Mouse (Mus musculus) MEL (cell line): ENCODE results near the gene Odf3. TPM values are rescaled to one million over a fixed set of nuclear protein-coding genes. Genes with fewer than 3 reads are reported as not detected.
A peak's percentile ranks its signal among the peaks of the same experiment; 100 is the strongest.

ENCODE experiments used
- DNase-seq: peaks from one replicate; pipeline ENCODE4 v3.0.0; 2011; ENCODE audit warnings: low read depth, low spot score
- H3K27ac ChIP-seq: 2 replicates; pipeline ENCODE4 v1.5.1; 2012; ENCODE audit warnings: low read depth, mild to moderate bottlenecking, control low read depth, low read length, moderate library complexity; ENCODE audit not compliant: control insufficient read depth
- H3K27me3 ChIP-seq, 2 experiments: fragments of 150-350 bp in 1 of 2; sonication (generic) in 1 of 2; 2 replicates each; pipeline ENCODE4 v1.6.1; 2012; ENCODE audit warnings: low read length in 2 of 2, mild to moderate bottlenecking in 2 of 2, improper control_type of control experiment in 1 of 2, moderate library complexity in 1 of 2; ENCODE audit not compliant: insufficient read depth in 2 of 2, control insufficient read depth in 1 of 2
- H3K36me3 ChIP-seq, 2 experiments: 2 replicates each; pipeline ENCODE4 v1.6.1; 2012 to 2014; ENCODE audit warnings: low read length in 2 of 2, improper control_type of control experiment in 1 of 2, inconsistent platforms in 1 of 2, mild to moderate bottlenecking in 1 of 2; ENCODE audit not compliant: insufficient read depth in 2 of 2, control insufficient read depth in 1 of 2
- H3K4me1 ChIP-seq, 2 experiments: fragments of 150-350 bp in 1 of 2; sonication (generic) in 1 of 2; 2 replicates each; pipeline ENCODE4 v1.6.1; 2012; ENCODE audit warnings: low read length in 2 of 2, improper control_type of control experiment in 1 of 2, mild to moderate bottlenecking in 1 of 2; ENCODE audit not compliant: insufficient read depth in 2 of 2, control insufficient read depth in 1 of 2
- H3K4me3 ChIP-seq, 2 experiments: fragments of 150-350 bp in 1 of 2; sonication (generic) in 1 of 2; 2 replicates each; pipeline ENCODE4 v1.5.1; 2012; ENCODE audit warnings: low read depth in 2 of 2, low read length in 2 of 2, mild to moderate bottlenecking in 2 of 2, moderate library complexity in 2 of 2, control low read depth in 1 of 2, improper control_type of control experiment in 1 of 2; ENCODE audit not compliant: control insufficient read depth in 1 of 2, insufficient read depth in 1 of 2
- H3K79me2 ChIP-seq: 2 replicates; pipeline ENCODE4 v1.6.1; 2012; ENCODE audit warnings: mild to moderate bottlenecking, low read length, moderate library complexity; ENCODE audit not compliant: control insufficient read depth, poor library complexity, insufficient read depth
- H3K9ac ChIP-seq: 2 replicates; pipeline ENCODE4 v1.6.1; 2012; ENCODE audit warnings: low read depth, mild to moderate bottlenecking, control low read depth, low read length, moderate library complexity; ENCODE audit not compliant: control insufficient read depth, poor library complexity, severe bottlenecking
- H3K9me3 ChIP-seq: fragments of 150-350 bp; sonication (generic); replicated peaks from 2 replicates; pipeline ENCODE4 v1.6.1; 2012; ENCODE audit warnings: mild to moderate bottlenecking, low read length, improper control_type of control experiment, moderate library complexity; ENCODE audit not compliant: insufficient read depth
- BHLHE40 ChIP-seq: IDR thresholded peaks from 2 replicates; pipeline ENCODE4 v1.6.1; 2012; ENCODE audit warnings: low read depth, mild to moderate bottlenecking, inconsistent platforms, low read length, improper control_type of control experiment, borderline replicate concordance
- CHD2 ChIP-seq: IDR thresholded peaks from 2 replicates; pipeline ENCODE4 v1.6.1; 2011; ENCODE audit warnings: low read length, improper control_type of control experiment
- CTCF ChIP-seq, 3 experiments: IDR thresholded peaks in 2 of 3; conservative IDR thresholded peaks in 1 of 3; 2 replicates each; pipeline ENCODE4 v1.5.1; 2011 to 2012; ENCODE audit warnings: low read length in 3 of 3, low read depth in 2 of 3, mild to moderate bottlenecking in 2 of 3, improper control_type of control experiment in 1 of 3, inconsistent platforms in 1 of 3, mixed read lengths in 1 of 3, moderate library complexity in 1 of 3; ENCODE audit not compliant: control insufficient read depth in 1 of 3, insufficient read depth in 1 of 3, poor library complexity in 1 of 3, severe bottlenecking in 1 of 3
- ELF1 ChIP-seq: IDR thresholded peaks from 2 replicates; pipeline ENCODE4 v1.6.1; 2014; ENCODE audit warnings: low read depth, mild to moderate bottlenecking, inconsistent platforms, low read length, improper control_type of control experiment, moderate library complexity
- EP300 ChIP-seq, 2 experiments: IDR thresholded peaks; 2 replicates each; pipeline ENCODE4 v1.6.1; 2011; ENCODE audit warnings: improper control_type of control experiment in 2 of 2, low read length in 2 of 2, low read depth in 1 of 2, mild to moderate bottlenecking in 1 of 2
- ETS1 ChIP-seq: IDR thresholded peaks from 2 replicates; pipeline ENCODE4 v1.6.1; 2012; ENCODE audit warnings: low read depth, mild to moderate bottlenecking, inconsistent platforms, low read length, improper control_type of control experiment, moderate library complexity
- GABPA ChIP-seq: IDR thresholded peaks from 2 replicates; pipeline ENCODE4 v1.6.1; 2012; ENCODE audit warnings: low read depth, mild to moderate bottlenecking, inconsistent platforms, low read length, improper control_type of control experiment, moderate library complexity
- GATA1 ChIP-seq: IDR thresholded peaks from 2 replicates; pipeline ENCODE4 v1.6.1; 2011; ENCODE audit warnings: low read depth, low read length, improper control_type of control experiment
- JUND ChIP-seq: IDR thresholded peaks from 2 replicates; pipeline ENCODE4 v1.6.1; 2011; ENCODE audit warnings: low read depth, mild to moderate bottlenecking, improper control_type of control experiment, low read length
- MAX ChIP-seq: IDR thresholded peaks from 2 replicates; pipeline ENCODE4 v1.6.1; 2011; ENCODE audit warnings: low read length, improper control_type of control experiment
- MYC ChIP-seq: IDR thresholded peaks from 2 replicates; pipeline ENCODE4 v1.6.1; 2011; ENCODE audit warnings: low read depth, mild to moderate bottlenecking, low read length, improper control_type of control experiment, moderate library complexity
- NRF1 ChIP-seq: IDR thresholded peaks from 2 replicates; pipeline ENCODE4 v1.6.1; 2014; ENCODE audit warnings: low read depth, mild to moderate bottlenecking, inconsistent platforms, low read length, improper control_type of control experiment, moderate library complexity; ENCODE audit not compliant: poor library complexity, insufficient read depth, severe bottlenecking
- POLR2AphosphoS2 ChIP-seq: IDR thresholded peaks from 2 replicates; pipeline ENCODE4 v1.6.1; 2011; ENCODE audit warnings: low read length, improper control_type of control experiment
- RAD21 ChIP-seq: IDR thresholded peaks from 2 replicates; pipeline ENCODE4 v1.6.1; 2011; ENCODE audit warnings: mild to moderate bottlenecking, low read depth, low read length, improper control_type of control experiment
- RCOR1 ChIP-seq: IDR thresholded peaks from 2 replicates; pipeline ENCODE4 v1.6.1; 2012; ENCODE audit warnings: low read depth, mild to moderate bottlenecking, inconsistent platforms, low read length, improper control_type of control experiment
- SIN3A ChIP-seq: IDR thresholded peaks from 2 replicates; pipeline ENCODE4 v1.6.1; 2012; ENCODE audit warnings: low read length, improper control_type of control experiment, inconsistent platforms
- SMC3 ChIP-seq: IDR thresholded peaks from 2 replicates; pipeline ENCODE4 v1.6.1; 2011; ENCODE audit warnings: low read depth, low read length, improper control_type of control experiment
- TCF12 ChIP-seq: IDR thresholded peaks from 2 replicates; pipeline ENCODE4 v1.6.1; 2014; ENCODE audit warnings: low read depth, mild to moderate bottlenecking, inconsistent platforms, low read length, improper control_type of control experiment, moderate library complexity
- UBTF ChIP-seq: IDR thresholded peaks from 2 replicates; pipeline ENCODE4 v1.6.1; 2012; ENCODE audit warnings: low read depth, mild to moderate bottlenecking, inconsistent platforms, low read length, improper control_type of control experiment, moderate library complexity, borderline replicate concordance; ENCODE audit not compliant: insufficient read depth
- ZC3H11A ChIP-seq: IDR thresholded peaks from 2 replicates; pipeline ENCODE4 v1.6.1; 2012; ENCODE audit warnings: low read depth, mild to moderate bottlenecking, inconsistent platforms, low read length, improper control_type of control experiment
- ZKSCAN1 ChIP-seq: IDR thresholded peaks from 2 replicates; pipeline ENCODE4 v1.6.1; 2012; ENCODE audit warnings: low read depth, mild to moderate bottlenecking, inconsistent platforms, low read length, improper control_type of control experiment, moderate library complexity
- ZMIZ1 ChIP-seq: IDR thresholded peaks from 2 replicates; pipeline ENCODE4 v1.6.1; 2012; ENCODE audit warnings: low read depth, mild to moderate bottlenecking, inconsistent platforms, low read length, improper control_type of control experiment, moderate library complexity
- ZNF384 ChIP-seq: IDR thresholded peaks from 2 replicates; pipeline ENCODE4 v1.6.1; 2012; ENCODE audit warnings: low read depth, mild to moderate bottlenecking, inconsistent platforms, low read length, improper control_type of control experiment
- polyA plus RNA-seq, 2 experiments: library from polyadenylated mRNA; stranded (reverse) in 1 of 2; unstranded in 1 of 2; fragments of >175 nt in 1 of 2; fragments of >200 nt in 1 of 2; gene quantifications; 2 replicates each; pipeline versions ENCODE4 v1.2.1 to v1.2.4; 2012; ENCODE audit warnings: low replicate concordance in 2 of 2, low read depth in 1 of 2; ENCODE audit not compliant: insufficient read length in 2 of 2, insufficient read depth in 1 of 2, missing spikeins in 1 of 2
- total RNA-seq: library from RNA; depleted of rRNA; stranded (reverse); fragments of 300-350 nt; gene quantifications from 2 replicates; pipeline ENCODE4 v1.2.3, GENCODE M21; 2012

The Odf3 gene
- total and polyA plus RNA-seq, 3 experiments: not detected

DNA sequence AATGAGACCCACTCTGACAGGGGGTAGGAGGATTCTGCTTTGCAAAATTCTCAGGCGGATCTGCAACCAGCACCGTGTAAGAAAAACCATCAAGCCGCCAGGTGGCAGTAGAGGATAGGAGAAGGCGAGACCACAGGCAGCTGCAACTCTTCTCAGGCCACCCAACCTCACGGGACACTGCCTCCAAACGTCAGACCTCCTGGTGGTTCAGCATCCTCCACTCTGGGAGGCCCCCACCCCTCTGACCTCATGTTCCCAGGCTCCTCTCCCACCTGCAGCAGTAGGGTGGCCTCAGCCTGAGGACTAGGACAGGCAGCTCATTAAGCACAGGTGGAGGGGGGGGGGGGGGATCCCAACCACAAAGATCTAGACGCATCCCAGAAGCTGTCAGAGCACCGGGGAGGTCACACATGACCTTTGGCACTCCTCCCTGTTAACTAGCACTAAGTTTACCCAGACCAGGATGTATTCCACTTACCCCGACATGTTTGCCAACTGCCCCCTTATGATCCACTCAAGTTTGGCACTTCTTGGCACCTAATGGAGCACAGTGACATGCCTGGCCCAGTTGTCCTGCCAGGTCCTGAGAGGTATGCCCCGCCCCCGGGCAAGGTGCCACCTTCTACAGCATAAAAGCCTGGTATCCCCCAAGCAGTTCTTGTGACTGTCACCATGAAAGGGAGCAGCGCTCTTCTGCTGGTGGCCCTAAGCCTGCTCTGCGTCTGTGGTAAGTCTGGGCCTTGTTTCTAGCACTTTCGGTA lies 2.5 kb upstream of the Odf3 start, which contains the start of gene Scgb1c1:
Gene Scgb1c1, plus strand, starts transcription at position 643 of the 761 bp plus-strand sequence.
- Histone ChIP-seq H3K79me2 (no peaks in the 10 kb centered on the region), H3K9ac (no peak within 1 kb of the TSS), H3K9me3 (no peaks in the 10 kb centered on the region), H3K27ac (no peak within 1 kb of the TSS), H3K36me3 (no peaks in the 10 kb centered on the region), H3K4me1 (no peaks in the 10 kb centered on the region)
- peak; percentile 86 for DNase-seq
- TF ChIP-seq ZMIZ1 (no peak), UBTF (no peak), SIN3A (peak; percentile 35; the same call in 1 of the 2 replicates), MYC (no peak), JUND (no peak), ELF1 (no peak), GATA1 (no peak), MAX (no peak), NRF1 (no peak), EP300 (IDR thresholded peaks at IDR 0.05; ENCODE audit: low read depth in 1 of 2, low read length in 2 of 2) (no peak), ZC3H11A (peak; percentile 97), ZKSCAN1 (no peak), RAD21 (peak; percentile 97), CHD2 (no peak), CTCF (IDR thresholded peaks at IDR 0.05 in 2 of 3, conservative IDR thresholded peaks at IDR 0.05 in 1 of 3; ENCODE audit: control insufficient read depth in 1 of 3, insufficient read depth in 1 of 3, low read depth in 2 of 3, low read length in 3 of 3, poor library complexity in 1 of 3, severe bottlenecking in 1 of 3) (peak; percentile 67 to 97 (median 94)), ETS1 (no peak), BHLHE40 (0 out of 2 replicates have a peak, but pooled peaks have one; percentile 13), SMC3 (peak; percentile 98), RCOR1 (no peak), GABPA (no peak), TCF12 (no peak), ZNF384 (no peak), POLR2AphosphoS2 (no peak)
- TF ChIP-seq, all 39 proteins: peak for 6
- no peaks in the 10 kb centered on the region; a peak in 1 of 4 replicates for H3K27me3 ChIP-seq
- H3K4me3 ChIP-seq: no peak within 1 kb of the TSS
